ENCODE assay signal across 21 mouse cellular contexts in genomic region chr11:117413133-117413532, GRCm38 (mm10).
DNase-seq lines count a peak whose midpoint lies in the region; ATAC-seq and TF ChIP-seq lines count a peak whose summit lies in the region.
"Had no signal": no experiment of that assay in that cellular context is flagged by ENCODE, and none has a peak within 500 bp of the region (broad histone marks: within the 10 kb centered on the region; RNA-seq: fewer than 3 reads in every experiment).

No protein-coding gene starts in this region.

- H3K4me1 ChIP-seq in kidney, embryonic 14.5 days (ENCODE audit: control insufficient read depth, insufficient read depth, low read length): peaks cover 34% of the 10 kb centered on the region

- no peak overlapping the region for H3K4me2 ChIP-seq in kidney, embryonic 14.5 days (replicated peaks; ENCODE audit: low read depth, low read length)
- H3K4me2 ChIP-seq: liver, embryonic 12.5 days; neural tube, embryonic 15.5 days had no signal

- peak overlapping the region; percentile 62; the same call in 1 of the 2 replicates for H3K27ac ChIP-seq in gastrocnemius, adult 2 months
- no peak overlapping the region for H3K27ac ChIP-seq in kidney, embryonic 14.5 days (ENCODE audit: low read depth, low read length)
- H3K27ac ChIP-seq: embryonic facial prominence, embryonic 10.5 days; limb, embryonic 10.5 days; liver, embryonic 12.5 days; neural tube, embryonic 15.5 days had no signal

- H3K9me3 ChIP-seq in kidney, embryonic 14.5 days (ENCODE audit: control insufficient read depth, low read length): peaks cover 5% of the 10 kb centered on the region; the same call in 1 of the 2 replicates
- H3K9me3 ChIP-seq: G1E; limb, embryonic 10.5 days; liver, embryonic 12.5 days; neural tube, embryonic 15.5 days had no signal

- no peaks in the 10 kb centered on the region for H3K36me3 ChIP-seq in kidney, embryonic 14.5 days (ENCODE audit: control insufficient read depth, insufficient read depth, low read length)
- H3K36me3 ChIP-seq: embryonic facial prominence, embryonic 10.5 days; G1E; limb, embryonic 10.5 days; liver, embryonic 12.5 days; neural tube, embryonic 15.5 days had no signal

- peaks cover 55% of the 10 kb centered on the region for H3K27me3 ChIP-seq in kidney, embryonic 14.5 days (ENCODE audit: control insufficient read depth, insufficient read depth, low read length)

- no peak overlapping the region for H3K9ac ChIP-seq in kidney, embryonic 14.5 days (ENCODE audit: low read depth, low read length)
- H3K9ac ChIP-seq: liver, embryonic 12.5 days; neural tube, embryonic 15.5 days had no signal

- H3K4me3 ChIP-seq in gastrocnemius, adult 2 months: no peak overlapping the region
- H3K4me3 ChIP-seq in kidney, embryonic 14.5 days (ENCODE audit: low read length): no peak overlapping the region
- H3K4me3 ChIP-seq: embryonic facial prominence, embryonic 10.5 days; erythroblast, embryonic 14.5 days; limb, embryonic 10.5 days; liver, embryonic 12.5 days; neural tube, embryonic 15.5 days had no signal

- DNase-seq in gastrocnemius, adult 2 months: no peak
- DNase-seq in gastrocnemius, postnatal 14 days: no peak
- peak; percentile 74 for DNase-seq in MEL-GATA-1-ER (ENCODE audit: extremely low read depth, low read depth)
- peak; percentile 28 for DNase-seq in lung, postnatal 10 days
- no peak for DNase-seq in cerebellum, postnatal 4 days (ENCODE audit: low spot score in 2 of 2)
- DNase-seq in right cerebral cortex, adult 18-20 months: no peak
- DNase-seq: adrenal gland, postnatal 14 days; cerebellum, adult 9-10 months; kidney, adult 2 months; kidney, postnatal 36 days; retina, postnatal 1 day; thymus, postnatal 25 days had no signal

- TF ChIP-seq CTCF in gastrocnemius, adult 2 months (IDR thresholded peaks at IDR 0.05): no peak

- intact Hi-C loops in gastrocnemius, adult 2 months (cut with DNase I): no loop called here
- intact Hi-C loops in gastrocnemius, postnatal 14 days (cut with DNase I; ENCODE audit: low total_unique reads): no loop called here

- peak; percentile 81 for ATAC-seq in monocyte, adult 5-6 weeks (replicated peaks; ENCODE audit: insufficient number of reproducible peaks, low FRiP score, low TSS enrichment, poor library complexity, severe bottlenecking)
- ATAC-seq in kidney, embryonic 14.5 days (ENCODE audit: low FRiP score, low TSS enrichment): no peak
- ATAC-seq: hindbrain, embryonic 16.5 days; liver, embryonic 12.5 days had no signal

- 25% methylated on average over 7 of the region's 7 CpGs for WGBS in kidney, embryonic 14.5 days

Comparison
In these comparisons a context has a peak if more than half of its experiments do, and no peak if none do; other contexts are left out.
1. DNase-seq: peak in MEL-GATA-1-ER (single experiment) and lung, postnatal 10 days (single experiment); none in gastrocnemius, adult 2 months (single experiment), gastrocnemius, postnatal 14 days (single experiment), cerebellum, postnatal 4 days (0 of 2) and right cerebral cortex, adult 18-20 months (single experiment).